Mouse (Mus musculus): ENCODE data around the gene Drp2.
A peak's percentile ranks its signal among the peaks of the same experiment; 100 is the strongest.

The Drp2 gene

GRCm38 (mm10) chrX:134403863-134404583, at the start of gene Drp2:
TSS of gene Drp2 (plus strand) at chrX:134404551.
- peak in 1 of 2 experiments; percentile 17 for DNase-seq

GRCm38 (mm10) chrX:134359336-134359735, 45.0 kb upstream of the Drp2 start:
- no peak for DNase-seq

- no peak for DNase-seq
Measured at GRCm38 (mm10) chrX:134362156-134362555, 42.2 kb upstream of the Drp2 start.

GRCm38 (mm10) chrX:134365421-134365820, 38.9 kb upstream of the Drp2 start:
- no peak for DNase-seq

GRCm38 (mm10) chrX:134366547-134366946, 37.8 kb upstream of the Drp2 start:
- no peak for DNase-seq

GRCm38 (mm10) chrX:134371279-134371678, 33.1 kb upstream of the Drp2 start:
- no peak for DNase-seq

GRCm38 (mm10) chrX:134374190-134374589, 30.2 kb upstream of the Drp2 start:
- no peak for DNase-seq

- DNase-seq: no peak
Measured at GRCm38 (mm10) chrX:134384896-134385295, 19.5 kb upstream of the Drp2 start.

- no peak for DNase-seq
Measured at GRCm38 (mm10) chrX:134398972-134399371, 5.4 kb upstream of the Drp2 start.

GRCm38 (mm10) chrX:134404584-134404955, 219 bp downstream of the Drp2 start:
- DNase-seq: peak; percentile 27 to 29

- DNase-seq: no peak
Measured at GRCm38 (mm10) chrX:134409354-134409900, 5.1 kb downstream of the Drp2 start.

GRCm38 (mm10) chrX:134412096-134412495, 7.7 kb downstream of the Drp2 start:
- DNase-seq: no peak

- DNase-seq: no peak
Measured at GRCm38 (mm10) chrX:134420097-134420496, 15.7 kb downstream of the Drp2 start.

- DNase-seq: no peak
Measured at GRCm38 (mm10) chrX:134424263-134424662, 19.9 kb downstream of the Drp2 start.

GRCm38 (mm10) chrX:134425798-134426197, 21.4 kb downstream of the Drp2 start:
- no peak for DNase-seq

- no peak for DNase-seq
Measured at GRCm38 (mm10) chrX:134426819-134427218, 22.5 kb downstream of the Drp2 start.

- DNase-seq: no peak
Measured at GRCm38 (mm10) chrX:134427307-134427706, 23.0 kb downstream of the Drp2 start.

- peak in 1 of 2 experiments; percentile 2 for DNase-seq
Measured at GRCm38 (mm10) chrX:134474988-134475710, 70.8 kb downstream of the Drp2 start.

GRCm38 (mm10) chrX:134476290-134476689, 71.9 kb downstream of the Drp2 start, which contains the start of gene Taf7l:
TSS of gene Taf7l (minus strand) at chrX:134476490.
- DNase-seq: no peak

GRCm38 (mm10) chrX:134481720-134482119, 77.4 kb downstream of the Drp2 start:
- DNase-seq: no peak

GRCm38 (mm10) chrX:134500651-134501050, 96.3 kb downstream of the Drp2 start:
- DNase-seq: no peak

All from cerebellum, postnatal 25 days (tissue).